17 mouse cellular contexts compared by ENCODE assay signal in genomic region chr3:158386848-158387247, GRCm38 (mm10).
"Had no signal": no experiment of that assay in that cellular context is flagged by ENCODE, and none has a peak within 500 bp of the region (broad histone marks: within the 10 kb centered on the region; RNA-seq: fewer than 3 reads in every experiment).

No protein-coding gene starts in this region.

- H3K9me3 ChIP-seq: lung, embryonic 15.5 days; megakaryocyte, embryonic 14.5 days; midbrain, embryonic 12.5 days; midbrain, embryonic 15.5 days; neural tube, embryonic 12.5 days; stomach, embryonic 15.5 days had no signal

- H3K4me3 ChIP-seq: lung, embryonic 15.5 days; megakaryocyte, embryonic 14.5 days; midbrain, embryonic 12.5 days; midbrain, embryonic 15.5 days; neural tube, embryonic 12.5 days; stomach, embryonic 15.5 days had no signal

- H3K4me2 ChIP-seq: lung, embryonic 15.5 days; midbrain, embryonic 12.5 days; midbrain, embryonic 15.5 days; neural tube, embryonic 12.5 days; stomach, embryonic 15.5 days had no signal

- H3K4me1 ChIP-seq: lung, embryonic 15.5 days; megakaryocyte, embryonic 14.5 days; midbrain, embryonic 15.5 days; neural tube, embryonic 12.5 days; stomach, embryonic 15.5 days had no signal

- H3K9ac ChIP-seq: liver, postnatal 0 days; lung, embryonic 15.5 days; midbrain, embryonic 12.5 days; midbrain, embryonic 15.5 days; neural tube, embryonic 12.5 days; stomach, embryonic 15.5 days had no signal

- DNase-seq: liver, postnatal 0 days; lung, adult 2 months; lung, postnatal 14 days; lung, postnatal 36 days; right cerebral cortex, postnatal 14 days; thymus, adult 2 months; thymus, postnatal 25 days; thymus, postnatal 4 days had no signal

- H3K36me3 ChIP-seq: lung, embryonic 15.5 days; midbrain, embryonic 12.5 days; midbrain, embryonic 15.5 days; neural tube, embryonic 12.5 days; stomach, embryonic 15.5 days had no signal

- ATAC-seq: liver, postnatal 0 days; lung, postnatal 0 days; midbrain, embryonic 15.5 days had no signal

- H3K27me3 ChIP-seq: lung, embryonic 15.5 days; megakaryocyte, embryonic 14.5 days; midbrain, embryonic 12.5 days; midbrain, embryonic 15.5 days; neural tube, embryonic 12.5 days; stomach, embryonic 15.5 days had no signal

- H3K27ac ChIP-seq: lung, embryonic 15.5 days; macrophage; midbrain, embryonic 12.5 days; midbrain, embryonic 15.5 days; neural tube, embryonic 12.5 days; stomach, embryonic 15.5 days; stomach, postnatal 0 days had no signal
